Mouse (Mus musculus) liver, embryonic 16.5 days (tissue): Measurements from ENCODE around the gene Pde10a. TPM values are rescaled to one million over a fixed set of nuclear protein-coding genes. Genes with fewer than 3 reads are reported as not detected.

Experiments used
- ATAC-seq: fragments of 200-750 bp; cut with Nextera tagmentation; 2 replicates; pipeline ENCODE4 v1.8.0; 2017; ENCODE audit warnings: low read depth, mild to moderate bottlenecking, moderate number of reproducible peaks, moderate library complexity
- H3K27ac ChIP-seq: fragments of 300-500 bp; sonication (generic); 2 replicates; pipeline ENCODE4 v1.5.1; 2014; ENCODE audit warnings: mild to moderate bottlenecking, low read length
- H3K27me3 ChIP-seq: fragments of 300-500 bp; sonication (generic); 2 replicates; pipeline ENCODE4 v1.6.1; 2014; ENCODE audit warnings: low read depth, low read length, mixed read lengths; ENCODE audit not compliant: control insufficient read depth, insufficient read depth
- H3K36me3 ChIP-seq: fragments of 300-500 bp; sonication (generic); 2 replicates; pipeline ENCODE4 v1.6.1; 2014; ENCODE audit warnings: mild to moderate bottlenecking; ENCODE audit not compliant: control insufficient read depth, insufficient read depth
- H3K4me1 ChIP-seq: fragments of 300-500 bp; sonication (generic); 2 replicates; pipeline ENCODE4 v1.6.1; 2014; ENCODE audit warnings: low read depth, low read length, mixed read lengths; ENCODE audit not compliant: control insufficient read depth
- H3K4me2 ChIP-seq: fragments of 300-500 bp; sonication (generic); 2 replicates; pipeline ENCODE4 v1.6.1; 2014; ENCODE audit warnings: low read depth, low read length, mixed read lengths
- H3K4me3 ChIP-seq: fragments of 300-500 bp; sonication (generic); 2 replicates; pipeline ENCODE4 v1.5.1; 2014; ENCODE audit warnings: low read depth, mild to moderate bottlenecking, low read length
- H3K9ac ChIP-seq: fragments of 300-500 bp; sonication (generic); 2 replicates; pipeline ENCODE4 v1.6.1; 2014; ENCODE audit warnings: low read depth, low read length
- H3K9me3 ChIP-seq: fragments of 300-500 bp; sonication (generic); replicated peaks from 2 replicates; pipeline ENCODE4 v1.6.1; 2016; ENCODE audit warnings: low read length; ENCODE audit not compliant: control insufficient read depth
- WGBS: fragments of 180-500 bp; shearing (Covaris S2); extraction: QIAGEN DNeasy Blood & Tissue Kit; methylation state at CpG from one replicate; pipeline ENCODE4 v1.1.7; 2014; ENCODE audit not compliant: insufficient replicate concordance; 5-methylcytosine and 5-hydroxymethylcytosine counted together
- polyA plus RNA-seq: library from polyadenylated mRNA; unstranded; fragments of >200 nt; fragmentation: Nextera tagmentation; extraction: Ambion mirVana; gene quantifications from 2 replicates; pipeline ENCODE4 v1.2.1, GENCODE M21; 2015

Pde10a gene
- polyA plus RNA-seq, 1 experiment from 2014 or later: 0.89 TPM

- Histone ChIP-seq H3K9ac (no peak overlapping the region), H3K27me3 (no peaks in the 10 kb centered on the region), H3K27ac (no peak overlapping the region), H3K36me3 (no peaks in the 10 kb centered on the region), H3K4me1 (no peaks in the 10 kb centered on the region), H3K4me2 (no peak overlapping the region), H3K9me3 (no peaks in the 10 kb centered on the region), H3K4me3 (no peak overlapping the region)
- no peak for ATAC-seq
- 23% methylated on average over 1 of the region's 1 CpGs for WGBS
Observed at GRCm38 (mm10) chr17:8745334-8745733, 220.2 kb downstream of the Pde10a start.

- Histone ChIP-seq H3K9me3 (no peaks in the 10 kb centered on the region), H3K9ac (no peak overlapping the region), H3K4me1 (no peaks in the 10 kb centered on the region), H3K27me3 (no peaks in the 10 kb centered on the region), H3K4me2 (no peak overlapping the region), H3K36me3 (no peaks in the 10 kb centered on the region), H3K27ac (no peak overlapping the region), H3K4me3 (no peak overlapping the region)
- WGBS: 30% methylated on average over 4 of the region's 4 CpGs
- ATAC-seq: no peak
Observed at GRCm38 (mm10) chr17:8749426-8749825, 224.3 kb downstream of the Pde10a start.

GRCm38 (mm10) chr17:8757576-8757975, 232.4 kb downstream of the Pde10a start:
- H3K27me3 ChIP-seq: no peaks in the 10 kb centered on the region
- no peak overlapping the region for H3K4me2 ChIP-seq
- H3K9ac ChIP-seq: no peak overlapping the region
- H3K36me3 ChIP-seq: no peaks in the 10 kb centered on the region
- H3K27ac ChIP-seq: no peak overlapping the region
- WGBS: 67% methylated on average over 5 of the region's 5 CpGs
- no peaks in the 10 kb centered on the region for H3K4me1 ChIP-seq
- H3K4me3 ChIP-seq: no peak overlapping the region
- no peak for ATAC-seq
- no peaks in the 10 kb centered on the region for H3K9me3 ChIP-seq

GRCm38 (mm10) chr17:8763248-8763647, 238.1 kb downstream of the Pde10a start:
- H3K9me3 ChIP-seq: no peaks in the 10 kb centered on the region
- no peaks in the 10 kb centered on the region for H3K4me1 ChIP-seq
- no peak overlapping the region for H3K9ac ChIP-seq
- H3K27ac ChIP-seq: no peak overlapping the region
- no peaks in the 10 kb centered on the region for H3K36me3 ChIP-seq
- no peak for ATAC-seq
- H3K27me3 ChIP-seq: no peaks in the 10 kb centered on the region
- 16% methylated on average over 1 of the region's 1 CpGs for whole genome bisulfite sequencing
- H3K4me2 ChIP-seq: no peak overlapping the region
- H3K4me3 ChIP-seq: no peak overlapping the region

GRCm38 (mm10) chr17:8765987-8766576, 240.9 kb downstream of the Pde10a start:
- Histone ChIP-seq H3K4me1 (no peaks in the 10 kb centered on the region), H3K4me3 (no peak overlapping the region), H3K4me2 (no peak overlapping the region), H3K9ac (no peak overlapping the region), H3K27ac (no peak overlapping the region), H3K36me3 (no peaks in the 10 kb centered on the region), H3K27me3 (no peaks in the 10 kb centered on the region), H3K9me3 (no peaks in the 10 kb centered on the region)
- 62% methylated on average over 5 of the region's 5 CpGs for WGBS
- ATAC-seq: no peak

GRCm38 (mm10) chr17:8769155-8769554, 244.0 kb downstream of the Pde10a start:
- Histone ChIP-seq H3K4me1 (no peaks in the 10 kb centered on the region), H3K27me3 (no peaks in the 10 kb centered on the region), H3K27ac (no peak overlapping the region), H3K36me3 (no peaks in the 10 kb centered on the region), H3K4me2 (no peak overlapping the region), H3K4me3 (no peak overlapping the region), H3K9me3 (no peaks in the 10 kb centered on the region), H3K9ac (no peak overlapping the region)
- 15% methylated on average over 1 of the region's 1 CpGs for WGBS
- ATAC-seq: no peak

- Histone ChIP-seq H3K9me3 (no peaks in the 10 kb centered on the region), H3K27ac (no peak overlapping the region), H3K9ac (no peak overlapping the region), H3K4me1 (no peaks in the 10 kb centered on the region), H3K36me3 (no peaks in the 10 kb centered on the region), H3K27me3 (no peaks in the 10 kb centered on the region), H3K4me2 (no peak overlapping the region), H3K4me3 (no peak overlapping the region)
- 63% methylated on average over 6 of the region's 6 CpGs for WGBS
- ATAC-seq: no peak
Observed at GRCm38 (mm10) chr17:8773391-8773790, 248.2 kb downstream of the Pde10a start.

GRCm38 (mm10) chr17:8774301-8774700, 249.1 kb downstream of the Pde10a start:
- Histone ChIP-seq H3K4me1 (no peaks in the 10 kb centered on the region), H3K27ac (no peak overlapping the region), H3K27me3 (no peaks in the 10 kb centered on the region), H3K4me3 (no peak overlapping the region), H3K36me3 (no peaks in the 10 kb centered on the region), H3K4me2 (no peak overlapping the region), H3K9ac (no peak overlapping the region), H3K9me3 (no peaks in the 10 kb centered on the region)
- 57% methylated on average over 3 of the region's 3 CpGs for WGBS
- ATAC-seq: no peak

GRCm38 (mm10) chr17:8775571-8776161, 250.5 kb downstream of the Pde10a start:
- 69% methylated on average over 11 of the region's 11 CpGs for WGBS
- no peak for ATAC-seq

More at GRCm38 (mm10) chr17:8775571-8776161, 250.5 kb downstream of the Pde10a start:
- no peak overlapping the region for H3K27ac ChIP-seq
- no peaks in the 10 kb centered on the region for H3K36me3 ChIP-seq
- H3K4me3 ChIP-seq: no peak overlapping the region
- H3K4me2 ChIP-seq: no peak overlapping the region
- no peak overlapping the region for H3K9ac ChIP-seq
- H3K4me1 ChIP-seq: no peaks in the 10 kb centered on the region
- H3K9me3 ChIP-seq: no peaks in the 10 kb centered on the region
- no peaks in the 10 kb centered on the region for H3K27me3 ChIP-seq
